Mouse (Mus musculus): ENCODE measurements around the gene Med29. TPM values are rescaled to one million over a fixed set of nuclear protein-coding genes. Genes with fewer than 3 reads are reported as not detected.

The Med29 gene
- polyA plus RNA-seq, 1 experiment from 2014 or later = 60.2 TPM

DNA sequence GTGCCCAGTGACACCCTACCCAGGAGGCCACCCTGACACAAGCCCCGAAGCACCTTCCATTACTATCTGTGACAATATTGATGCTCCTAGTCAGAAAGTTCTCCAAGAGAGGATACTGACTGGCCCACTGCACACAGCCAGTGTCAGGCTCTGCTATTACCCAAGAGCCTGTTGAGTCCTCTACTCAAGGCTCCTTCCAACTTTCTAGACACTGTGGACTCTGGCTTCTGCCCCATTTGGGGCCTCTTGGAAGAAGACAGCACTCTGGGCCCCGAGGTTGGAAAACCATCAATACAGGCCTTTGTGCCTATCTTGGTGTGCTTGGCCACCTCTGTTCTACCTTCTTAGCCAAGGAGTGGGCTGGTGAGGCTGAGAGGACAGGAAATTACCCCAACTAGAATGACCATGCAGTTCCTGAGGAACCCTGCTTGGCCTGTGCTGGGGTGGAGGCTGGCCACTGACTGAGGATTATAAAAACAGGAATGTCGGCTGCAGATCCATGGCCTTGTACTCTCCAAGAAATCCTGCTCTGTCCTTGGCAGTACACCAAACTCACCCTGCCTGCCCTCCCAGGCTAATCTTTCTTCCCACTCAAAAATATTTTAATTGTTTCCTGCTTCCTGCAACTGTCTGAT is 18.4 kb upstream of the Med29 start:
- DNase-seq (ENCODE audit: low spot score) = no peak
- no peak for ATAC-seq (replicated peaks; ENCODE audit: low FRiP score, low TSS enrichment, low read depth)

DNA sequence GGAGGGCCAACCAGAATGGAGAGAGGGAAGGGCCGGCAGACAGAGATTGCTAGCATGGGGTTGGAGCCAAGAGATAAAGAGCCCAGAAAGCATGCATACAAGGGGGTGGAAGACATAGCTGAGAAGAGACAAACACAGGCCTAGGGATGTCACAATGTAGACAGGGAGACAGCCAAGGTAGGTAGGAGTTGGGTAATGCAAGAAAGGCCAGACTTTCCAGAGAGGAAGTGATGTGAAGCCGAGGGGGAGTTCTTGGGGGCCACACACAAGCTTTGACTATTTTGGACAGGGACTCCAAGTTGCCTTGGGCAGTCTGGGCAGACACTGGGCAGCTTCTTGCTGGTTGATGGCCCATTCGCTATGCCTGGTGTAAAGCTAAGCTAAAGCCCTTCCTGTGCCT is 9.4 kb upstream of the Med29 start:
- no peak for ATAC-seq (replicated peaks; ENCODE audit: low FRiP score, low TSS enrichment, low read depth)
- no peak overlapping the region for H3K4me3 ChIP-seq (ENCODE audit: low read depth, low read length)

More for the DNA sequence above, 18.4 kb upstream of the Med29 start:
- no peaks in the 10 kb centered on the region for H3K27me3 ChIP-seq (replicated peaks; ENCODE audit: control insufficient read depth, insufficient read depth, low read length)
- H3K4me3 ChIP-seq (ENCODE audit: low read depth, low read length) = no peak overlapping the region
- H3K9ac ChIP-seq (ENCODE audit: low read length) = no peak overlapping the region
- no peak overlapping the region for H3K4me2 ChIP-seq (ENCODE audit: low read length)
- 80% methylated on average over 3 of the region's 3 CpGs for WGBS
- H3K36me3 ChIP-seq (ENCODE audit: control insufficient read depth, insufficient read depth, low read length) = peaks cover 88% of the 10 kb centered on the region
- 0 out of 2 replicates have a peak, but pooled peaks cover 2% of the 10 kb centered on the region for H3K4me1 ChIP-seq (replicated peaks; ENCODE audit: control insufficient read depth, insufficient read depth, low read length)
- H3K27ac ChIP-seq (ENCODE audit: low read depth) = no peak overlapping the region
- H3K9me3 ChIP-seq (ENCODE audit: control insufficient read depth, low read length) = no peaks in the 10 kb centered on the region

DNA sequence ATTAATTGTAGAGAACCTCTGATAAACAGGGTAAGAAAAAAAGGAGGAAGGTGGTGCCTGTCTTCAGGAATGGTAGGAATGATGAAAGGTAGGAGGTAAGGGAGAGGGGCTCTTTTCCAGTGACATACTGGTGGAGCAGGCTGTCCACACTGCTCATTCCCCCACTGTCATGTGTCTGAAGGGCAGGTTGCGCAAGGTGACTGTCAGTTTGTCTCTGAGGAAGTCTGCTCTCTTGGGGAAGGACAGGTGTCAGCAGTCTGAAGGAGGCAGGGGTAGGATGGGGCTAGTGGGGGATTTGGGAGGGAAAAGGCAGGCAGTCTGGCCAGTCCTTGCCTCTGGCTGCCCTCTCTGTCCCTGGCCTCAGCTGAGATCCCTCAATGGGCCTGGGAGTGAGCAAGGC is 8.5 kb upstream of the Med29 start:
- WGBS = 95% methylated on average over 1 of the region's 1 CpGs
- H3K36me3 ChIP-seq (ENCODE audit: control insufficient read depth, insufficient read depth, low read length) = peaks cover 96% of the 10 kb centered on the region
- H3K9me3 ChIP-seq (ENCODE audit: control insufficient read depth, low read length) = no peaks in the 10 kb centered on the region
- ATAC-seq (replicated peaks; ENCODE audit: low FRiP score, low TSS enrichment, low read depth) = no peak
- H3K27me3 ChIP-seq (replicated peaks; ENCODE audit: control insufficient read depth, insufficient read depth, low read length) = no peaks in the 10 kb centered on the region
- no peak overlapping the region for H3K4me2 ChIP-seq (ENCODE audit: low read length)
- DNase-seq (ENCODE audit: low spot score) = no peak
- H3K27ac ChIP-seq (ENCODE audit: low read depth) = no peak overlapping the region
- no peak overlapping the region for H3K4me3 ChIP-seq (ENCODE audit: low read depth, low read length)
- H3K4me1 ChIP-seq (replicated peaks; ENCODE audit: control insufficient read depth, insufficient read depth, low read length) = no peaks in the 10 kb centered on the region
- H3K9ac ChIP-seq (ENCODE audit: low read length) = no peak overlapping the region

More for the DNA sequence above, 9.4 kb upstream of the Med29 start:
- no peak for DNase-seq (ENCODE audit: low spot score)
- H3K27me3 ChIP-seq (replicated peaks; ENCODE audit: control insufficient read depth, insufficient read depth, low read length) = no peaks in the 10 kb centered on the region
- no peak overlapping the region for H3K4me2 ChIP-seq (ENCODE audit: low read length)
- no peaks in the 10 kb centered on the region for H3K9me3 ChIP-seq (ENCODE audit: control insufficient read depth, low read length)
- no peak overlapping the region for H3K27ac ChIP-seq (ENCODE audit: low read depth)
- H3K4me1 ChIP-seq (replicated peaks; ENCODE audit: control insufficient read depth, insufficient read depth, low read length) = no peaks in the 10 kb centered on the region
- 75% methylated on average over 3 of the region's 3 CpGs for WGBS
- H3K9ac ChIP-seq (ENCODE audit: low read length) = no peak overlapping the region
- H3K36me3 ChIP-seq (ENCODE audit: control insufficient read depth, insufficient read depth, low read length) = peaks cover 96% of the 10 kb centered on the region

DNA sequence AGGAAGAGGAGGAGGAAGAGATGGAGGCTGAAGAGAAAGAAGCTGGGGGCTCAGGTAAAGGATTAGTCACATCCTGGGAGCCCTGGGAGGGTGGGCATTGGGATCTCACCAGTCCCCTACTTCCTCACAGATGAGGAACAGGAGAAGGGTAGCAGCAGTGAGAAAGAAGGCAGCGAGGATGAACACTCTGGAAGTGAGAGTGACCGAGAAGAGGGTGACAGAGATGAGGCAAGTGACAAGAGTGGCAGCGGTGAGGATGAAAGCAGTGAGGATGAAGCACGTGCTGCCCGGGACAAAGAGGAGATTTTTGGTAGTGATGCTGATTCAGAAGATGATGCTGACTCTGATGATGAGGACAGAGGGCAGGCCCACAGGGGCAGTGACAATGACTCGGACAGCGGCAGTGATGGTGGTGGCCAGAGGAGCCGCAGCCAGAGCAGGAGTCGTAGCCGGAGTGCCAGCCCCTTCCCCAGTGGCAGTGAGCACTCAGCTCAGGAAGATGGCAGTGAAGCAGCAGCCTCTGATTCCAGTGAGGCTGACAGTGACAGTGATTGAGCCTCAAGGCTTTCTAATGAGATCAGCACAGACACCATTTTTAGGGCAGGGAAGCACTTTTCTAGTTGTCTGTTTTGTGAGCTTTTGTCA is 6.3 kb upstream of the Med29 start:
- Histone ChIP-seq H3K36me3 (ENCODE audit: control insufficient read depth, insufficient read depth, low read length) (peaks cover 88% of the 10 kb centered on the region), H3K4me3 (ENCODE audit: low read depth, low read length) (no peak overlapping the region), H3K9ac (ENCODE audit: low read length) (no peak overlapping the region), H3K4me2 (ENCODE audit: low read length) (no peak overlapping the region), H3K9me3 (ENCODE audit: control insufficient read depth, low read length) (no peaks in the 10 kb centered on the region), H3K27ac (ENCODE audit: low read depth) (no peak overlapping the region), H3K27me3 (replicated peaks; ENCODE audit: control insufficient read depth, insufficient read depth, low read length) (no peaks in the 10 kb centered on the region), H3K4me1 (replicated peaks; ENCODE audit: control insufficient read depth, insufficient read depth, low read length) (peaks cover under 1% of the 10 kb centered on the region; the same call in 1 of the 2 replicates)
- ATAC-seq (replicated peaks; ENCODE audit: low FRiP score, low TSS enrichment, low read depth) (no peak), DNase-seq (ENCODE audit: low spot score) (no peak)
- 84% methylated on average over 10 of the region's 10 CpGs for WGBS

DNA sequence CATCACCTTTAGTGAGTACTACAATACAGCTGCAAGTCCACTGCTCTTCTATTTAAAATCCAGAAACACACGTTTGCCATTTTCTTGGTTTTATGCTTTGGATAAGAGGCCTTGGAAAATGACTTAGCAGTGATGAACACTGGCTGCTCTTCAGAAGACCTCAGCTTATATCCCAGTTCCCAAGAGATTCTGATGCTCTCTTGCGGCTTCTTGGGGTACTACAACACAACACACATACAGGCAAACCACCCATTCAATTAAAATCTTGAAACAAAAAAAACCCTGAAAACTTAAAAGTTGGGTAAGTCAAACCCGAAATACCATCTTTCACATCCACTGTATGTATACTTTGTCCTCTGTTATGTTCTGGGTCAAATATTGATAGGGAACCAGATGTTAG is 5.5 kb upstream of the Med29 start:
- Histone ChIP-seq H3K4me2 (ENCODE audit: low read length) (no peak overlapping the region), H3K36me3 (ENCODE audit: control insufficient read depth, insufficient read depth, low read length) (peaks cover 80% of the 10 kb centered on the region), H3K27me3 (replicated peaks; ENCODE audit: control insufficient read depth, insufficient read depth, low read length) (no peaks in the 10 kb centered on the region), H3K4me1 (replicated peaks; ENCODE audit: control insufficient read depth, insufficient read depth, low read length) (peaks cover 5% of the 10 kb centered on the region; the same call in 1 of the 2 replicates), H3K9me3 (ENCODE audit: control insufficient read depth, low read length) (no peaks in the 10 kb centered on the region), H3K9ac (ENCODE audit: low read length) (no peak overlapping the region), H3K27ac (ENCODE audit: low read depth) (no peak overlapping the region), H3K4me3 (ENCODE audit: low read depth, low read length) (no peak overlapping the region)
- WGBS = 67% methylated on average over 3 of the region's 3 CpGs
- DNase-seq (ENCODE audit: low spot score) (no peak), ATAC-seq (replicated peaks; ENCODE audit: low FRiP score, low TSS enrichment, low read depth) (no peak)

DNA sequence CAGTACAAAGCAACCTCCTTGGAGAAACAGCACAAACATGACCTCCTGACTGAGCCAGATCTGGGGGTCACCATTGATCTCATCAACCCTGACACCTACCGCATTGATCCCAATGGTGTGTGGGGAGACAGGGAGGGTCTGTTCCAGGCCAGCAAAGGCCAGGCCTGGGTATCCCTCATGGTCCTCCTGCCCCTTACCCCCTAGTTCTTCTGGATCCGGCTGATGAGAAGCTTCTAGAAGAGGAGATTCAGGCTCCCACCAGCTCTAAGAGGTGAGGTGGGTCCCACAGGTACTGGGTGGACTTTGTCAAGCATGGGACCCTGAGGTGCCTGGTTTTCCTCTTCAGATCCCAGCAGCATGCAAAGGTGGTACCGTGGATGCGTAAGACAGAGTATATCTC is 2.9 kb upstream of the Med29 start:
- WGBS = 96% methylated on average over 4 of the region's 4 CpGs

DNA sequence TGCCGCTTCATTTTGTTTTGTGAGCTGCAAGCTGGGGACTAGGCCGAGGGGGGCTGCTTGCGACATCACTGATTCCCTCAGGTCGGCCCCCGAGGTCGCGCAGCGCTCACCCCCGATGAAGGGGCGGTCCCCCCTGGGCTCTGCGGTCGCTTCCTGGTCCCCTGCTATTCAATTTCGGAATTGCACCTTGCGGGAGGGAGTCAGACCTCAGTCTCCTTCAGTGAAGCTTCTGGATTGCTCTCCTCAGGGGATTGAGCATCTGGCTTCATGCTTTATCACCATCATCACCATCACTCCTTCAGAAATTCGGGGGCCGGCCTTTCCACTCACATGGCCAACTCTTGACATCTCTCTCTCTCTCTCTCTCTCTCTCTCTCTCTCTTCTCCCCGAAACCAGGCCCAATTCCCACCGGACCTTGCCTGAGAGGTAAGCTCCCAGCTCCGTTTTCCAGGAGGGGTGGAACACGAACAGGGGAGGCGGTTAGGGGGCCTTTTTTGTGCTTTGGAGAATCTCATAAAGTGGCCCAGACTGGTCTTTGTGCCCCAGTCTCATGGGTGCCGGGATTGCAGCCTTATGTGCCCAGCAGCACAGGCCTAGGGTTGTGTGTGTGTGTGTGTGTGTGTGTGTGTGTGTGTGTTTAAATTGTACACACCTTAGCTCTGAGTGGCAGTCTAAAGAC is 904 bp upstream of the Med29 start:
- ATAC-seq (replicated peaks; ENCODE audit: low FRiP score, low TSS enrichment, low read depth) = no peak
- Histone ChIP-seq H3K9ac (ENCODE audit: low read length) (peak overlapping the region; percentile 79), H3K4me1 (replicated peaks; ENCODE audit: control insufficient read depth, insufficient read depth, low read length) (peaks cover 13% of the 10 kb centered on the region), H3K4me3 (ENCODE audit: low read depth, low read length) (peak overlapping the region; percentile 98), H3K4me2 (ENCODE audit: low read length) (peak overlapping the region; percentile 89), H3K36me3 (ENCODE audit: control insufficient read depth, insufficient read depth, low read length) (peaks cover 60% of the 10 kb centered on the region), H3K27me3 (replicated peaks; ENCODE audit: control insufficient read depth, insufficient read depth, low read length) (no peaks in the 10 kb centered on the region), H3K9me3 (ENCODE audit: control insufficient read depth, low read length) (no peaks in the 10 kb centered on the region), H3K27ac (ENCODE audit: low read depth) (peak overlapping the region; percentile 76; the same call in 1 of the 2 replicates)
- no peak for DNase-seq (ENCODE audit: low spot score)
- 10% methylated on average over 22 of the region's 22 CpGs for WGBS

More for the DNA sequence above, 2.9 kb upstream of the Med29 start:
- Histone ChIP-seq H3K9ac (ENCODE audit: low read length) (no peak overlapping the region), H3K4me2 (ENCODE audit: low read length) (no peak overlapping the region), H3K9me3 (ENCODE audit: control insufficient read depth, low read length) (no peaks in the 10 kb centered on the region), H3K27me3 (replicated peaks; ENCODE audit: control insufficient read depth, insufficient read depth, low read length) (no peaks in the 10 kb centered on the region), H3K27ac (ENCODE audit: low read depth) (no peak overlapping the region), H3K36me3 (ENCODE audit: control insufficient read depth, insufficient read depth, low read length) (peaks cover 59% of the 10 kb centered on the region), H3K4me3 (ENCODE audit: low read depth, low read length) (no peak overlapping the region), H3K4me1 (replicated peaks; ENCODE audit: control insufficient read depth, insufficient read depth, low read length) (peaks cover 13% of the 10 kb centered on the region)
- DNase-seq (ENCODE audit: low spot score) (no peak), ATAC-seq (replicated peaks; ENCODE audit: low FRiP score, low TSS enrichment, low read depth) (no peak)

DNA sequence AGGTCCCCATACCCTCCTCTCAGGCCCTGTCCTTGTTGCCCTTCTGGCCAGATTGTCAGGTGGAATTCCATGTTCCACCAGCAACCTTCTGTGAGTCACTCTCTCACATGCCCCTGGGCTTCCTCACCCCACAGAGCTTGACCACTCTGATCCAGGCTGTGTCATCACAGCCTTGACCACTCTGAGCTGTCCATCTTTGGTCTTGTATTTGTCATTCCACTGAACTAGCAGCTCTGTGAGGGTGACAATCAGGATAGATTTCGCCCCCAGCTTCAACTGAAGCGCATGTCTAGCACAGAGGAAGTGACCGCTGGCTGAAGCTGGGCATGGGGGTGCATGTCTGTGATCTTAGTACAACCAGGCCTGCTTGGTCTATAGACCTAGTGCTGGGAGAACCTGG is 2.2 kb downstream of the Med29 start:
- no peak overlapping the region for H3K4me3 ChIP-seq (ENCODE audit: low read depth, low read length)
- peaks cover 54% of the 10 kb centered on the region for H3K36me3 ChIP-seq (ENCODE audit: control insufficient read depth, insufficient read depth, low read length)
- H3K4me2 ChIP-seq (ENCODE audit: low read length) = no peak overlapping the region
- H3K9ac ChIP-seq (ENCODE audit: low read length) = no peak overlapping the region
- H3K9me3 ChIP-seq (ENCODE audit: control insufficient read depth, low read length) = no peaks in the 10 kb centered on the region
- H3K27me3 ChIP-seq (replicated peaks; ENCODE audit: control insufficient read depth, insufficient read depth, low read length) = no peaks in the 10 kb centered on the region
- DNase-seq (ENCODE audit: low spot score) (no peak), ATAC-seq (replicated peaks; ENCODE audit: low FRiP score, low TSS enrichment, low read depth) (no peak)
- H3K27ac ChIP-seq (ENCODE audit: low read depth) = no peak overlapping the region
- 99% methylated on average over 3 of the region's 3 CpGs for WGBS
- H3K4me1 ChIP-seq (replicated peaks; ENCODE audit: control insufficient read depth, insufficient read depth, low read length) = peaks cover 17% of the 10 kb centered on the region
